Mouse (Mus musculus) ES-E14 (cell line): ENCODE data around the gene Rassf8. TPM values are rescaled to one million over a fixed set of nuclear protein-coding genes. Genes with fewer than 3 reads are reported as not detected.
A peak's percentile ranks its signal among the peaks of the same experiment; 100 is the strongest.

Experiments
- DNase-seq: peaks from one replicate; pipeline ENCODE4 v3.0.0-alpha.2; 2013; ENCODE audit warnings: low read depth, low spot score
- H3K27ac ChIP-seq: 2 replicates; pipeline ENCODE4 v1.5.1; 2012; ENCODE audit warnings: low read depth, mild to moderate bottlenecking, low read length, moderate library complexity, mixed read lengths; ENCODE audit not compliant: poor library complexity, insufficient read depth, severe bottlenecking
- H3K36me3 ChIP-seq: 2 replicates; pipeline ENCODE4 v1.6.1; 2012; ENCODE audit warnings: mild to moderate bottlenecking, low read length, moderate library complexity, mixed read lengths; ENCODE audit not compliant: control insufficient read depth, poor library complexity, insufficient read depth, severe bottlenecking
- H3K4me1 ChIP-seq, 2 experiments: fragments of 150-350 bp in 1 of 2; sonication (generic) in 1 of 2; 2 replicates each; pipeline ENCODE4 v1.6.1; 2012; ENCODE audit warnings: low read length in 2 of 2, mild to moderate bottlenecking in 1 of 2, mixed read lengths in 1 of 2; ENCODE audit not compliant: control insufficient read depth in 2 of 2, insufficient read depth in 2 of 2, poor library complexity in 1 of 2
- H3K4me3 ChIP-seq, 2 experiments: fragments of 150-350 bp in 1 of 2; sonication (generic) in 1 of 2; 2 replicates each; pipeline ENCODE4 v1.5.1; 2012; ENCODE audit warnings: low read length in 2 of 2, low read depth in 1 of 2, mild to moderate bottlenecking in 1 of 2, mixed read lengths in 1 of 2; ENCODE audit not compliant: insufficient read depth in 1 of 2, poor library complexity in 1 of 2, severe bottlenecking in 1 of 2
- H3K9ac ChIP-seq: 2 replicates; pipeline ENCODE4 v1.6.1; 2012; ENCODE audit warnings: low read depth, mild to moderate bottlenecking, low read length, mixed read lengths; ENCODE audit not compliant: poor library complexity, insufficient read depth, severe bottlenecking
- H3K9me3 ChIP-seq: fragments of 150-350 bp; sonication (generic); 2 replicates; pipeline ENCODE4 v1.6.1; 2012; ENCODE audit warnings: low read depth, mild to moderate bottlenecking, low read length; ENCODE audit not compliant: control insufficient read depth, insufficient read depth
- CHD2 ChIP-seq: IDR thresholded peaks from 2 replicates; pipeline ENCODE4 v1.6.1; 2014; ENCODE audit warnings: mild to moderate bottlenecking, low read depth, low read length, inconsistent platforms
- HCFC1 ChIP-seq: IDR thresholded peaks from 2 replicates; pipeline ENCODE4 v1.6.1; 2012; ENCODE audit warnings: low read length, inconsistent platforms, borderline replicate concordance; ENCODE audit not compliant: insufficient read depth
- MAFK ChIP-seq: IDR thresholded peaks from 2 replicates; pipeline ENCODE4 v1.6.1; 2014; ENCODE audit warnings: mild to moderate bottlenecking, low read depth, low read length, inconsistent platforms; ENCODE audit not compliant: insufficient read depth
- ZC3H11A ChIP-seq: IDR thresholded peaks from 2 replicates; pipeline ENCODE4 v1.6.1; 2012; ENCODE audit warnings: low read depth, mild to moderate bottlenecking, inconsistent platforms, low read length, borderline replicate concordance
- ZNF384 ChIP-seq: IDR thresholded peaks from 2 replicates; pipeline ENCODE4 v1.6.1; 2012; ENCODE audit warnings: low read depth, low read length, inconsistent platforms
- in situ Hi-C, 2 experiments: fragments of 600-800 bp; cut with MboI; formaldehyde crosslinking; loops; one replicate each; pipeline ENCODE4 v1.15.1; 2025; ENCODE audit warnings: low sequenced_read_pairs in 2 of 2, inconsistent platforms in 1 of 2; ENCODE audit not compliant: unreplicated experiment in 2 of 2
- total RNA-seq: library from RNA; depleted of rRNA; stranded (reverse); fragments of 300-350 nt; gene quantifications from 2 replicates; pipeline ENCODE4 v1.2.3, GENCODE M21; 2012

Rassf8 gene
- total RNA-seq, 1 experiment = 9.0 TPM

- Histone ChIP-seq H3K27ac (no peak overlapping the region), H3K9me3 (no peaks in the 10 kb centered on the region), H3K4me3 (no peak overlapping the region), H3K9ac (no peak overlapping the region), H3K36me3 (no peaks in the 10 kb centered on the region), H3K4me1 (no peaks in the 10 kb centered on the region)
- DNase-seq = no peak
- TF ChIP-seq CHD2 = no peak
- 0 out of 2 replicates have a peak, but pooled peaks have one; percentile 22 for TF ChIP-seq ZC3H11A
- no peak for TF ChIP-seq ZNF384
- in situ Hi-C loops = loop anchor here in 1 of 2 experiments (10.0 kb wide), 1 partner anchor 461 kb away; no protein-coding TSS in a partner anchor
Measured at GRCm38 (mm10) chr6:145823588-145824234, 77.2 kb downstream of the Rassf8 start.

GRCm38 (mm10) chr6:145826305-145826704 lies 79.8 kb downstream of the Rassf8 start:
- TF ChIP-seq HCFC1 (no peak), ZNF384 (no peak), MAFK (no peak), CHD2 (no peak), ZC3H11A (no peak)
- no peak overlapping the region for H3K27ac ChIP-seq
- H3K4me1 ChIP-seq = no peaks in the 10 kb centered on the region
- H3K36me3 ChIP-seq = no peaks in the 10 kb centered on the region
- DNase-seq = no peak
- H3K9ac ChIP-seq = no peak overlapping the region
- no peaks in the 10 kb centered on the region for H3K9me3 ChIP-seq
- H3K4me3 ChIP-seq = no peak overlapping the region
- in situ Hi-C loops = loop anchor here (10.0 to 25.0 kb wide), 2 partner anchors 458 to 461 kb away; no protein-coding TSS in a partner anchor

- in situ Hi-C loops = loop anchor here (10.0 to 25.0 kb wide), 2 partner anchors 456 to 458 kb away; no protein-coding TSS in a partner anchor
- H3K4me1 ChIP-seq = no peaks in the 10 kb centered on the region
- TF ChIP-seq ZC3H11A (no peak), HCFC1 (no peak), MAFK (no peak), CHD2 (no peak), ZNF384 (no peak)
- H3K36me3 ChIP-seq = no peaks in the 10 kb centered on the region
- no peaks in the 10 kb centered on the region for H3K9me3 ChIP-seq
- H3K4me3 ChIP-seq = no peak overlapping the region
- no peak for DNase-seq
- H3K9ac ChIP-seq = no peak overlapping the region
- H3K27ac ChIP-seq = no peak overlapping the region
Measured at GRCm38 (mm10) chr6:145829062-145829835, 82.7 kb downstream of the Rassf8 start.

- no peak overlapping the region for H3K4me3 ChIP-seq
- no peaks in the 10 kb centered on the region for H3K4me1 ChIP-seq
- no peaks in the 10 kb centered on the region for H3K9me3 ChIP-seq
- H3K9ac ChIP-seq = no peak overlapping the region
- DNase-seq = no peak
- in situ Hi-C loops = loop anchor here in 1 of 2 experiments (25.0 kb wide), 1 partner anchor 457 kb away; no protein-coding TSS in a partner anchor
- no peak overlapping the region for H3K27ac ChIP-seq
- no peak for TF ChIP-seq CHD2
- TF ChIP-seq ZC3H11A = peak; percentile 84
- no peaks in the 10 kb centered on the region for H3K36me3 ChIP-seq
Measured at GRCm38 (mm10) chr6:145830117-145830516, 83.6 kb downstream of the Rassf8 start.
